Mouse (Mus musculus) heart, postnatal 0 days (tissue): ENCODE measurements at regions not wholly inside any gene's neighbourhood (a gene's known extent, or its start where the extent isn't known, plus 50 kb on each side); places are given as distances from the start of the nearest gene placed in this dataset.

Experiments
- CTCF ChIP-seq: IDR thresholded peaks from 2 replicates; pipeline ENCODE4 v1.5.1; 2016; ENCODE audit warnings: antibody characterized with exemption, control low read depth, low read depth
- EP300 ChIP-seq: IDR thresholded peaks from 2 replicates; pipeline ENCODE4 v1.6.1; 2016; ENCODE audit warnings: antibody characterized with exemption, low read depth

- TF ChIP-seq CTCF: no peak
- no peak for TF ChIP-seq EP300
Measured at GRCm38 (mm10) chr8:26420536-26420935, 301.2 kb downstream of the Gm45692 start.
